Mouse (Mus musculus) WW6 (cell line): ENCODE measurements around the gene Nsd1.
A peak's percentile ranks its signal among the peaks of the same experiment; 100 is the strongest.

Source experiments
- DNase-seq: peaks from one replicate; pipeline ENCODE4 v3.0.0-alpha.2; 2013; ENCODE audit warnings: low read depth, low spot score

Nsd1 gene

GRCm38 (mm10) chr13:55329109-55329682 is 119.6 kb downstream of the Nsd1 start:
- no peak for DNase-seq

DNA sequence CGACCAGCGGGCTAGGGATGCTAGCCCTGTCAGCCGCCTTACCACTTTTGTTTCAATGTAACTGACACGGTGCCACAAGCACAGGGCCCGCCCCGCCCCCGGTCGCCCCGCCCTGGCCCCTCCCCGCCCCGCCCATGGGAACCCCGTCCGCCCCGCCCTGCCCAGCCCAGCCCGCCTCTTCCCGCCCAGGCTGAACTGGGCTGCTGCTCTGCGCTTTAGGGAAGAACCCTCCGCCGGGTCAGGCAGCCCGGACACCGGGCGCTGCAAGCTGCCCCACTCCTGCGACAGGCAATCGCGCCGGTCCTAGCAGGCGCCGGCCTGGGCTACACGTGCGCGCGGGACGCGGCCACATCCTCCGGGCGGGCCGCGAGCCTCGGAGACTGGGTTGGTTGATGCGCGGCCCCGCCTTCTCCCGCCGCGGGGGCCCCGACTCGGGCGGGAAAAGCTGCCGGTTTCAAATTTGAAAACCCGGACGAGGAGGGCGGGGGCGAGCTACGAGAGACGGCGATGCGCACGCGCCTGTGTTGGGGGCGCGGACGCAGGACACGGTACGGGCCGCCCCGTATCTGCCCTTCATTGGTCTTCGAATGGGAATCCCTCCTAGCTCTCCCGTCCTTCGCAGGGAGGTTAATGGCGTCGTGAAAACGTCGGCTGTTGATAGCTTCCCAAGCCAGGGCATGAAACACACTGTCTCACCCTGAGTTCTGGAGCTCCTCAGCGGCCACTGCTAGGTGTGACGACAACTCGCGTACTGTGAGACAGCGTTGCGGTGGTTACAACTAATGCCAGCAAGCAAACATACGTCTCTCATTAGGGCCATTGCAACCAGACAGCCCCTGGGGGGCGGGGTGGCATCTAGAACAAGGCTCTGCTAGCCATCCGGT is 120.3 kb downstream of the Nsd1 start, which contains the start of gene Mxd3:
TSS of gene Mxd3 (minus strand) at position 141 of the 884 bp plus-strand sequence.
- DNase-seq, result peak; percentile 68

DNA sequence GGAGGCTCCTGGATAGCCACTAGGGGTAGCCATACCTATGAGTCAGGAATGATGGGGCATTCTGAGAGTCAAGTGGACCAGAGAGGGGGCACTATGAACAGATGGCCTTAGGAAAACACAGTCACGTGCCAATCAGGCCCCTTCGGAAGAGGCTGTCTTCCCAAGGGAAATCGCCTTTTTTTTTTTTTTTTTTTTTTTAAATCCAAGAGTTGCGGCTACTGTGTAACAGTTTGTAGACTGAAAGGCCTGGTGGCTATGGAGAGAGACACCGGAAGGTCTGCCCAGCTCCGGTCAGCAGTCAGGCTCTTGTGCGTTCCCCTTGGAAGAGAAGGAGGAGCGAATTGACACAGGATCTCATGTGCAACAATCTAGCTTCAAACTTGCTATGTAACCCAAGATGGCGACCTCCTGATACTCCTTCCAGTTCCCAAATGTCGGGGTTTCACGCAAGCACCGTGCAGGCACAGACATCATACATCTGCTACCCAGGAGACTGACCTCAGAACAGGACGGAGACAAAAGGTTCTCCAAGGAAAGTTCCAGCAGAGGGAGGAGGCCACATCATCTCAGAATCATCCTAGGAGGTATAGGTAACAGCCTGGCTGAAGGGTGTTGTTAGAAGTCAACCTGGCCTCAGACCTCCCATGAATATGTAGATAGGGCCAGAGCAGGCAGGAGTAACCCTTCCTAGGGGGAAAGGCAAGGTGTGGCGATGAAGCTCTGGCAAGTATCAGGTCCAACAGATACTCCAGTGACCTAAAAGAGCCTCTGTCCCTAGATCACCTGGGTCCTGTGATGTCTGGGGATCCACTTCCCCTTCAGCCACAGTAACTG is 121.2 kb downstream of the Nsd1 start:
- no peak for DNase-seq

DNA sequence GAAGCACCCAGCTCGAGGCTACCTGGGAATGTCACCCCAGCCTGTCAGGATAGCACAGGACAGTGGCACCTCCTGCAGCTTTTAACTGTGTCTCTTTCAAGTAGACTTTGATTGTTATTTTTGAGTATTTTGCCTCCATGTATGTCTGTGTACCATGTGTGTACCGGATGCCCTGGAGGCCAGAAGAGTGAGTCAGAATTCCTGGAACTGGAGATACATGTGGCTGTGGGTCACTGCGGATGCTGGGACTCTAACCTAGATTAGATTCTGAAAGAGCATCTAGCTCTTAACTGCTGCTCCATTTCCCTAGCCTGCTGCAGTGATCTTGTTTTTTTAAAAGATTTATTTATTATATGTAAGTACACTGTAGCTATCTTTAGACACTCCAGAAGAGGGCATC is 122.7 kb downstream of the Nsd1 start:
- no peak for DNase-seq

GRCm38 (mm10) chr13:55335701-55336100 is 126.1 kb downstream of the Nsd1 start:
- DNase-seq, result no peak

DNA sequence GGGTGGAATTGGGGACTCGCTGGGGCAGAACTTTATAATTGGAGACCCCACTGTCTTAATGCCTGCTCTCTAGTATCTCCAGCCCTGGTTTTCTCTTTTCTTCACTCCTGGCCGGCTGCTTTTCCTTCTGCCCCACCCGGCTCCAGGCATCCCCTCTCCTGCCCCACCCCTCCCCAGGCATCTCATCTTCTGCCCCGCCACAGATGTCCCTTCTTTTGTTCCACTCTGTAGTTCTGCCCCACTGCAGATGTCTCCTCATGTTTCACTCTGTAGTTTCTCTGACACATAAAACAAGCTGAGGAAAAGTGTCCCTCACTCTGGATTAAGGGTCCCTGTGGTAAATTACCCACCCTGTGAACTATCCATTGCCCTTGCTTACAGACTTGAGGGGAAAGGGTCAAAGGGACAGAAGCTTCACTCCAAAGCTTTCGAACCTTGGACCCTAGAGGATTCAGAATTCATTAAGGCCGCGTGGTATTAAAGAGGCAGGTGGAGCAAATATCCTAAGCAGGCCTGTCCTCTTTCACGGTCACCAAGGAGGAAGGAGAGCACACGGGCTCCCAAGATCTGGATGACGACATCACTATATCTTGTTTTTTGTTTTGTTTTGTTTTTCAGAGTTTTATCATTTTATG is 127.9 kb downstream of the Nsd1 start:
- DNase-seq, result no peak

- DNase-seq, result no peak
These were observed 128.8 kb downstream of the Nsd1 start for GRCm38 (mm10) chr13:55338131-55339054.

GRCm38 (mm10) chr13:55339259-55339658 is 129.7 kb downstream of the Nsd1 start:
- DNase-seq, result no peak

- no peak for DNase-seq
These were observed 132.9 kb downstream of the Nsd1 start for GRCm38 (mm10) chr13:55342469-55342868.

- no peak for DNase-seq
These were observed 134.7 kb downstream of the Nsd1 start for GRCm38 (mm10) chr13:55344286-55344685.

GRCm38 (mm10) chr13:55346745-55347144 is 137.2 kb downstream of the Nsd1 start:
- no peak for DNase-seq

DNA sequence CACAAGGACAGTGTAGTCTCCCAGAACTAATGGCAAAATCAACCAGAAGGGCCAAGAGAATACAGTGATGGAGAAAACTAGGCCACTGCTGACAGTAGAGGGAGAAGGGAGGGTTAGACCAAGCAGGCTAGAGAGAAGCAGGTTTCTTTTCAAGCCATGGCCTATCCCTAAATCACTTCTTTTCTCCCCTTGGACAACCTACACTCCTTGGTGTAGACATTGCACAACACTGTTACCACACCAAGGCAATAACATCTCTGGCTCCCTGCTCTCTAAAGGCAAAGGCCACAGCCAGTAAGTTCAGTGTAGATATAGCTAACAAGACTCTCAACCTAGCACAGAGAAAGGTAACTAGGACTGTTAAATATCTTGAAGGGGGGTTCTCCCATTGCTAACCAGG is 151.6 kb downstream of the Nsd1 start:
- no peak for DNase-seq

DNA sequence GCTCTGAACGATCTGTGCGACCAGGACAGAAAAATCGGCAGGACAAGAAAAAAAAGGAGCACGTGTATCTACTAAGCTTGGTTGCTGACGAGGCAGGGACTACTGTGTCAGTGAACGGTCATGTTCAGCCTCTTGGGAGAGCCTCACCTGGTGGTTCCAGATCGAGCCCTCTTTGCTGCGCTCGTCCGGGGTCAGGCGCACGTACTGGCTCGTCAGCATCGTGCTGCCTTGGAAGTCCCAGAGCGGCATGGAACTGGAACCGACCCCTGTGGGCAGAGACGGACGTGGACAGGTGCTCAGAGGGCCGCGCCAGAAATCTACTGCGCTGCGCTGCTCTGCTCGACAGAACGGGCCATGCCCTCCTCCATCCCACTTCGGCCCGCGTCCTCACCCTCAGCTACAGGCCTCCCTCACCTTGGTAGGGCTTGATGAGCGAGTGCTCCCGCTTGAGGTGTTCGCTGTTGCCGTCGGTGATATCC is 152.4 kb downstream of the Nsd1 start:
- DNase-seq, result no peak

DNA sequence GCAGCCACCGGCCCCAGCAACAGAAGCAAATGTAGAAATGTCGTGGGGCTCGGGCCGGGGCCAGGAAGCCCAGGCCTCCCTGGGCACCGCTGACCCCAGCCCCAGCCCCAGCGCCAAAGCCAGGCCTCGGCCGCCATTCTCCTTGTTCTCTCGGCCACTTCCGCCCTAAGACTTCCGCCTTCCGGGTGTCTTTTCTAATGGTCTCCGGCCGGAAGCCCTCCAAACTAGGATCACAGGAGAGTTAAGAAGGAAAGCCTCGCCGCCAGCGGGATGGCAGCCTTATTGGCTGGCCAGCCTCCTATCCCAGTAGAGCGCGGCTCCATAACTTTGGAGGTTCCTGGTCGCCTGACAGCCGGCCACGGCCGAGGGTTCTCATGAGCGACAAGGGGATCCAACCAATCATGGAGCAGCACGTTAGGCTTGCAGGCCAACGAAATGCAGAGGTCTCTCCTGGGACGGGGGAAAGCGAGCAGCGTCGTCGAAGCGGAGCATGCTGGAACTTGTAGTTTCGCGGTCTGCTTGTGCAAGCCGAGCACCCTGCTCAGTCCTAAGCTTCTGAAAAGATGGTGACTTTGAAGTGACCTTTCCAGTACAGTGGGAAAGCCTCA is 153.0 kb downstream of the Nsd1 start, which contains the start of gene Lman2:
TSS of gene Lman2 (minus strand) at position 331 of the 608 bp plus-strand sequence.
- peak; percentile 94 for DNase-seq
